Mouse (Mus musculus) brain, embryonic 14.5 days (tissue): ENCODE measurements around the gene Ptpn7. TPM values are rescaled to one million over a fixed set of nuclear protein-coding genes. Genes with fewer than 3 reads are reported as not detected.

Source experiments
- DNase-seq: peaks from one replicate; pipeline ENCODE4 v3.0.0-alpha.2; 2011; ENCODE audit warnings: low read depth
- CTCF ChIP-seq: fragments of 200-500 bp; IDR thresholded peaks from 2 replicates; pipeline ENCODE4 v1.5.1; 2012; ENCODE audit warnings: inconsistent platforms, mild to moderate bottlenecking, moderate library complexity, borderline replicate concordance; ENCODE audit not compliant: insufficient read depth, insufficient read length; ENCODE audit errors: extremely low read depth
- POLR2A ChIP-seq: fragments of 200-500 bp; IDR thresholded peaks from 2 replicates; pipeline ENCODE4 v1.6.1; 2012; ENCODE audit warnings: mild to moderate bottlenecking, inconsistent platforms, borderline replicate concordance; ENCODE audit not compliant: poor library complexity, insufficient read depth, insufficient read length, severe bottlenecking; ENCODE audit errors: extremely low read depth
- polyA plus RNA-seq: library from polyadenylated mRNA; depleted of rRNA; stranded (reverse); fragments of >200 nt; gene quantifications from 2 replicates; pipeline ENCODE4 v1.2.3, GENCODE M21; 2012

Gene Ptpn7
- polyA plus RNA-seq, 1 experiment, result 0.46 TPM

DNA sequence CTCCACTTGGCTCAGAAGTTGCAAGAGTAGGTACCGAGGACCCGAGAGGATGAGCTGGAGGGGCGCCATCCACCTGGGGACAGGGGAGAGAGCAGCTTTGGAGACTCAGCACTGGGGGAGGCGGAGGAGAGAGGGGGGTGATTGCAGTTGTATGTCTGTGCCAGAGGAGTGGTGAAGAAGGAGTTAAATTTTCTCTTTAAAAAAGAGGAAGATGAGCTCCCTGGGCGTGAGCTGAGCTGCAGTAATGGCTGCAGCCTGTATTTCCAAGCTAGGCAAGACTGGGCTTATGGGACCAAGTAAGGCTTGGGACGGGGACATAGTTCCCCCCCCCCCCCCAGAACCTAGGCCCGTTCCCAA lies 15.2 kb downstream of the Ptpn7 start:
- TF ChIP-seq CTCF (no peak), POLR2A (no peak)
- DNase-seq, result no peak

DNA sequence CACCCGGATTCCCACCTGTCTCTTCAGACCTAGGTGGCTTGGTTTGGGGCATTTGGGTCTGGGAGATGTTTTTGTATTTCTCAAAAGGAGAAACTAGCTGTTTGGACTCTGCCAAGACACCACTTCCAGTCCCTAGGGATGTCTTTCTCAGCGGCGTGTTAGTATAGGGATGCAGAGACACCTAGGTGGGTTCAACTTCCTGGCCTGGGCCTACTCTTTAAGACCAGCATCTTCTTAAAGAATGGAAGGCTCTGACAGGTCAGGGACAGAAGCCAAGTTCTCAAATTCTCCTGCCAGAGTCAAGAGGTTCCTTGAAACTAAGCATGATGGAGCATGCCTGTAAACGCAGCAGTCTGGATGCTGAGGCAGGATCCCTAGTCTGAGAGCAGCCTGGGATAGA lies 16.0 kb downstream of the Ptpn7 start:
- DNase-seq, result peak; percentile 29
- no peak for TF ChIP-seq CTCF
- TF ChIP-seq POLR2A, result no peak

DNA sequence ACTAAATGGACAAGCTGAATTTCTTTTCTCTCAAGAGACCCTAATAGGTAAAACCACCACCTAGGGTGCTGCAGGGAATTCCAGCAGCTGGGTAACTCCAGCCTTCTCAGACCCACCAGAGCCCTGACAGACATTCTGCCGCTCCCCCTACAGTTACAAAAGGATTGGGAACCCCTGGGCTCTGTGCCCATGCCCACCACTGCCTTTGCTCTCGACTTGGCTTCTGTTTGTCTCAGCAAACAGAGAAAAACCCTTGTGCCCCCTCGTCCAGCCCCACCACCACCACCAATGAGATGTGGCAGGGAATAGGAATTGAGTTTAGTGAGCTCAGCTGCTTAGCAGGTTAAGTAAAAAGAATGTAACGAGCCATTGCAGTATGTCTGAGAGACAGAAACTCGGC lies 16.5 kb downstream of the Ptpn7 start:
- TF ChIP-seq CTCF, result no peak
- no peak for TF ChIP-seq POLR2A
- peak; percentile 85 for DNase-seq

DNA sequence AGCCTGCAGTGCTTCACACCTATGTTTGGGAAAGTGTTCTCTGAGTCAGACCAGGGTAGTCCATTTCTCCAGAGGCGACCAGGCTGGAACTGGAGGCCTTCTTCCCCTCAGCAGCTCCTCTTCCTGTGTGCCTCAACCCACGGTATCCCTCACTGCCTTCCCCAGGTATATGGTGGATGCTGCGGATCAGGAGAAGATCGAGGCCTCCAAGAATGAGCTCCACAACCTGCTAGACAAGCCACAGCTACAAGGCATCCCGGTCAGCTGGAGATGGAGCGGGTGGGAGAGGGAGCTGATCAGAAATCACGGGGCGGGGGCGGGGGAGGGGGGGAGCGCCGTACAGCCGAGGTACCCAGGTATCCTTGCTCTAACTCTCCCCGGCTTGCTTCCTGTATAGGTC lies 21.5 kb downstream of the Ptpn7 start:
- no peak for TF ChIP-seq CTCF
- TF ChIP-seq POLR2A, result no peak
- DNase-seq, result no peak

DNA sequence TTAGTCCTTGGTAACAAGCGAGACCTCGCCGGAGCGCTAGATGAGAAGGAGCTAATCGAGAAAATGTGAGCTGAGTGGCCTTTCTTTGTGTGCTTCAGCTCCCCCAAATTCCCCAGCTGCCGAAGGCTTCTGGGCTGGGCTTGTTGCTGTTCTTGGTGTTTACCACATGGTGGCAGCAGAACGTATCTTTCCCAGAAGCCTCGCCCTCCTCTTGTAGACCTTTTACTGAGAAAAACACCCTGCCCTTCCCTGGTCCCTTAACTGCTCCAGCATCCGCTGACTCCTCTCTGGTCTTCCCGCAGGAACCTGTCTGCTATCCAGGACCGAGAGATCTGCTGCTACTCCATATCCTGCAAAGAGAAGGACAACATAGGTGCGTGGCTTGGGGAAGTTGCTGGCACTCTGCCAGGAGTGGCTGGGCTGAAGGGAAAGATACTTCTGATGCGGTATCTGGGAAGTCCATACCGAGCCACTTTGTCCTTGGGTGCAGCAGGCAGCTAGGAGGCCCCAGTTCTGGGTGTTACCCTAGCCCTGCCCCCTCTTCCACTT lies 22.0 kb downstream of the Ptpn7 start:
- TF ChIP-seq CTCF (peak; percentile 84), POLR2A (peak; percentile 26; the same call in 1 of the 2 replicates)
- peak; percentile 96 for DNase-seq

DNA sequence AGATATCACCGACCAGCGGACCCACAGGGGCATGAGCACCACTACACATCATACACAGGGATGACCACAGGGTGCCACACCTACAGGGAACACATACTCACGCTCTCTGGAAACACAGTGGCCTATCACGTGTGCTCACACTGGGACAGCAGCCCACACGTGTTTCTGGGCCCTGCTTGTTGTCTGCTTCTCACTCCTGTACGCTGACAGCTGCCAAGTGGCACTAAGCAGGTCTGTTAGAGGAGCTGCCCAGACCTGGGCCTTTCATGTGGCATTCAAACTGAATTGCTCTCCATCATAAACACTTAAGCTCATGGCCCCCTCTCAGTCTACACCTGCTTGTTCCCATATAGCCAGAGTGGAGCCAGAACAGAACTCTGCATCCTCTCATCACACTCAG lies 23.8 kb downstream of the Ptpn7 start:
- DNase-seq, result peak; percentile 32
- TF ChIP-seq POLR2A (no peak), CTCF (no peak)

DNA sequence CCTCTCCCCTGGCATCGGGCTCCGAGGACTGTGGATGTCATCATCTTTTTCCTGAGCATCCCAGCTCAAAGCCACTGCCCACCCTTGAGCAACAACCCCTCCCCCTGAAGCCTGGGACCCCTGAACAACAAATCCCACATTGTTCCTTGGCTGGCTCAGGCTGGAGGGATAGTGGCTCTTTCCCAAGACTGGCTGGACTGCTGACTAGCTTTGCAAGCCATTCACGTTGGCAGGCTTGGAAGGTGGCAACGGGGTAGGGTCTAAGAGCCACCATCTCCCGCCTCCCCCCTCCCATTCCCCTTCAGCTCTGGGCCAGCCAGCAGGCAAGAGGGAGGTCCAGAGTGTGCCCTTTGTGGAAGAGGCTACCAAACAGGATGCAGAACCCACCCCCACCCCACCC lies 26.1 kb downstream of the Ptpn7 start:
- peak; percentile 95 for DNase-seq

DNA sequence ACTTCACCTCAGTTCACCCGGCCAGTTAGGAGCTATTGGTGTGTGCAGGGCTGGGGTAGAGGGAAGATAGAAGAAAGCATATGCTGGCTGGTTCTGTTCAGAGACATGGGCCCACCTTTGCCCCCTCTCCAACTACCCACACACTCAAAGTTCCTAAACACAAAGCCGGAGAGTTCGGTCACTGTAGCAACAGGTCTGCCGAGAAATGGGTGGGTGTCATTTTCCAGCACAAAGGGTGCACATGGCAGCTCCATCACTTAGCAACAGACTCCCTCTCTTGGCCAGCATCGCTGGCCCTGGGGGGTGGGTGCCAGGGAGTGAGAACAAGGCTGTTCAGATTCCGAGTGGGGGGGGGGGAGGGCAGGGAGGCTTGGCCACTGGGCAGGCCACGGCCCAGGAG lies 26.6 kb downstream of the Ptpn7 start:
- TF ChIP-seq POLR2A (no peak), CTCF (no peak)
- peak; percentile 89 for DNase-seq

More for the DNA sequence above, 26.1 kb downstream of the Ptpn7 start:
- TF ChIP-seq POLR2A (no peak), CTCF (no peak)

DNA sequence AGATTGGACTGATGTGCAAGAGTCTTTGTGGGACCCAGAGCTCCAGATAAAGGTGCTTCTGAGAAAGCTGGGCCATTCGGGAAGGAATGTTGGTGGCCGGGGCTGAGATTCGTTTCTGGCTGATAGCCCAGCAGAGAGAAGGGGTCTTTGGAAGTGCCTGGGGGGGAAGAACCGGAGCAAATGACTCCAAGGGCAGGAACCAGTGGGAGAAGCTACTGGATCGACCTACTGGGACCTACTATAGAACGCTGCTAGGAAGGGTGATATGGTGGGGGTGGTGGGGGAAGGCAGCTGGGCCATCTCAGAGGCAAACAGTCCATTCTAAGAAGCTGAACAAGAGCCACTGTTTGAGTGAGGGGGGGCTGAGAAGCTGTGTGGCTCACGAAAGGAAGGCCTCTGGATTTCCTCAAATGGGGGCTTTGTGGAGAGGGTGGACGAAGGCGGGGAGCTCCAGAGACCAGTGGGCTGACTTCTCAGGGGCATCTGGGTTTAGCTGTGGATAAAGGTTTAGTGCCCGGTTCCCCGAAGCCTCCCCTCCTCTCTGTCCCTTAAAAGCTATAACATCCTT lies 27.1 kb downstream of the Ptpn7 start:
- peak; percentile 59 for DNase-seq
- TF ChIP-seq CTCF, result no peak

DNA sequence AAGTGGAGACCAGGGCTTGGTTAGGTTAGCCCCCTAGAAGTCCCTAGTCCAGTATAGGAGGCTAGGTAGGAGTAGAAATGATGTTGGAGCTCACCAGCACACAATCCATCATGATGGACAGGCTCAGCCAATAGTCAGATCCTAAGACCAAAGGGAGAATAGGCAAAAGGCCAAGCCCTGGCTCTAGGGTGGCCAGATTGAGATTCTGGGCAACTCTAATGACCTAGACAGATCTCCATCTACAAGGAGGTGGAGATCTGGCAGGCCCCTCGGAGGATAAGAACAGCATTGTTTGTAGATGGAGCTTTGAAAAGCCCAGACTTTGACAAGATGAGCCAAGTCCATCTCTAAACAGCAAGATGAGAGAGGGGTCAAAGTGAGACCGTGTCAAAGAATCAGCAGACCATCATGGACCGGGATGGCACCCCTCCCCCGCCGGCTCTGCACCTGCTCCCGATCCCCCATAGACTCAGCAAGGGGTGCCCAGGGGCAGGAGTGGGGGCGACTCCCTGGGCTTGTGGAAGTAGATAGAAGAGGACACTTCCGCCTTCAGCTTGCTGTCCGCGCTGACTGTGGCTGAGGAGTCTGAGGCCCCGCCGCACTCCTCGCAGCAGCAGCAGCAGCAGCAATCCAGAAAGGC lies 28.0 kb downstream of the Ptpn7 start:
- no peak for TF ChIP-seq CTCF
- no peak for TF ChIP-seq POLR2A
- no peak for DNase-seq

DNA sequence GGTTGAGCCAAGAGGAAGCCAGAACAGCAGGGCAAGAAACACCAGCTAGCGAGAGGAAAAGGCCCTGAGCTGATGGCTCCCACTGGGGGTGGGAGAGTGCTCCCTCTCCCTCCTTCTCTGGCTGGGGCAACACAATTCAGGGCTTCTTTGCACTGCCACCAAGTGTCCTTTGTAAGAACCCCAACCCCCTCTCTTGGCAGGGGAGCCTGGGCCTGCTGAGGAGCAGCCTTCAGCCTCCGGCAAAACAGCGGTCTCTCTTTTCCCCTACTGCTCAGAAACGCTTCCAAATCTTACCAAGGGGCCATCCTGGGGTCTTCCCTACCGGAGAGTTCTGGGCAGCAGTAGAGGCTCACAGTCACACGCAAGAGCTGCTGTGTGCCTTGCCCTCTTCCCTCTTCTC lies 30.2 kb downstream of the Ptpn7 start:
- peak; percentile 65 for DNase-seq

DNA sequence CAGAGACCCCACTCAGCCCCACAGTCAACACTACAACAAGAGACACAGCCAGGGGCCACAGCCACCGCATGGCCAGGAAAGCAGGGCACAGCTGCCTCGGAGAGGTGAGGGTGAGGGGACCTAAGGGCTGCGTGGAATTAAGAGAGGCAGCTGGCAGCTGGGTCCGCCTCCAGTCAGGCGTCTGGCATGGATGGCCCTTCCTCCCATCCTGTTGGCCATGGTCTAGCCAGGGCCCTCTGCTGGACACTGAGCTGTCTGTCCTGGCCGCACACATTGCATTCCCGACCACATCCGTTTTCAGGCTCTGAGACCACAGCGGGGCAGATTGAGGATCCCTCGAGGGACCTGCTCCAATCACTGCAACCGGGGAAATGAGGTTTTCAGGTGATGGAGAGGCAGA lies 34.9 kb downstream of the Ptpn7 start, which contains the start of gene Gpr37l1:
Gene Gpr37l1, minus strand, starts transcription at position 247 of the 400 bp plus-strand sequence.
- DNase-seq, result no peak
- TF ChIP-seq CTCF (no peak), POLR2A (no peak)

More for the DNA sequence above, 30.2 kb downstream of the Ptpn7 start:
- no peak for TF ChIP-seq CTCF
- no peak for TF ChIP-seq POLR2A

DNA sequence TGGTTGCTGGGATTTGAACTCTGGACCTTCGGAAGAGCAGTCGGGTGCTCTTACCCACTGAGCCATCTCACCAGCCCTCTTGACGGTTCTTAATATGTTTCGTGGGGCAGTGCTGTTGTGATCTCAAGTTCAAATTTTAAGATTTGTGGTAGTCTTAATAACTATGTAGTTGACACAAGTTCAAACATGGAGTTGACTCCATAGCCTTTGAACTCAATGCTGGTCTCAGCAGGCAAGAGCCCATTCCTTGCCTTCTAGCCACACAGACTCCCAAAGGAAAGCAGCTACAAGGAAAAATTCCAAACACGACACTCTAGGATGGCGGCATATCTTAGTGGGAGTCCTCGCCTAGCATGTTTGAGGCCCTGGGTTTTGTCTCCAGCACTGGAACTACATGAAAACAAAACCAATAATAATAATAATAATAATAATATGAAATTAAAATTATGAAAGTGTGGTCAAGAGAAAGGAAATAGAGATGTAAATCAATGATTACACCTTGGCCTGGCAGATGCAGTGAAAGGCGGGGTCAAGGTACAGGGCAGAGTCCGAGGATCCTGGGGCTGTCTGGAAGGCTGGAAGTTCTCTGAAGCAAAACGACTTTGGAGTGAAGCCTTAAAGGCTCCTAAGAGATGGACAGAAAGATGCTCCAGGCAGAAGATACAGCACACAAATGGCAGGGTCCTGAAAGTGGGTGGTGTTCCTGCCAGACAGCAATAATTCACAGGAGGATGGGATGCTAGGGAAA lies 36.1 kb downstream of the Ptpn7 start:
- TF ChIP-seq CTCF (no peak), POLR2A (no peak)
- DNase-seq, result no peak
